Mouse (Mus musculus) left cerebral cortex, postnatal 14 days (tissue): ENCODE measurements at regions not wholly inside any gene's neighbourhood (a gene's known extent, or its start where the extent isn't known, plus 50 kb on each side); places are given as distances from the start of the nearest gene placed in this dataset.
A peak's percentile ranks its signal among the peaks of the same experiment; 100 is the strongest.

Experiments used
- DNase-seq, 2 experiments: peaks; one replicate each; pipeline ENCODE4 v3.0.0; 2021 to 2022; ENCODE audit warnings: low spot score in 2 of 2, mixed read lengths in 1 of 2
- intact Hi-C: fragments of 180-260 bp; cut with DNase I; formaldehyde crosslinking; loops from one replicate; pipeline ENCODE4 v1.15.1; 2025

- no peak for DNase-seq
- intact Hi-C loops = no loop called here
Measured at GRCm38 (mm10) chr4:12642525-12642928, 470.7 kb upstream of the Fam92a start.

GRCm38 (mm10) chr4:12629375-12629821, 457.6 kb upstream of the Fam92a start:
- no peak for DNase-seq
- intact Hi-C loops = no loop called here

- intact Hi-C loops = no loop called here
- no peak for DNase-seq
Measured at GRCm38 (mm10) chr4:12628702-12629374, 457.0 kb upstream of the Fam92a start.

- intact Hi-C loops = no loop called here
- no peak for DNase-seq
Measured at GRCm38 (mm10) chr4:12627158-12627871, 455.5 kb upstream of the Fam92a start.

GRCm38 (mm10) chr4:12620756-12621270, 449.0 kb upstream of the Fam92a start:
- no peak for DNase-seq
- intact Hi-C loops = no loop called here

- no peak for DNase-seq
- intact Hi-C loops = no loop called here
Measured at GRCm38 (mm10) chr4:12620059-12620755, 448.4 kb upstream of the Fam92a start.

- DNase-seq = no peak
- intact Hi-C loops = no loop called here
Measured at GRCm38 (mm10) chr4:12616665-12617064, 444.9 kb upstream of the Fam92a start.

GRCm38 (mm10) chr4:12611511-12611910, 439.7 kb upstream of the Fam92a start:
- DNase-seq = no peak
- intact Hi-C loops = no loop called here

- no peak for DNase-seq
- intact Hi-C loops = no loop called here
Measured at GRCm38 (mm10) chr4:12601165-12601919, 429.5 kb upstream of the Fam92a start.

GRCm38 (mm10) chr4:12595801-12596515, 424.1 kb upstream of the Fam92a start:
- DNase-seq = peak; percentile 17 to 19

GRCm38 (mm10) chr4:12592973-12593372, 421.2 kb upstream of the Fam92a start:
- intact Hi-C loops = no loop called here
- DNase-seq = no peak

More at GRCm38 (mm10) chr4:12595801-12596515, 424.1 kb upstream of the Fam92a start:
- intact Hi-C loops = no loop called here

GRCm38 (mm10) chr4:12578102-12578501, 406.3 kb upstream of the Fam92a start:
- DNase-seq = no peak
- intact Hi-C loops = no loop called here

- intact Hi-C loops = no loop called here
- no peak for DNase-seq
Measured at GRCm38 (mm10) chr4:12571881-12572280, 400.1 kb upstream of the Fam92a start.

- intact Hi-C loops = no loop called here
- DNase-seq = no peak
Measured at GRCm38 (mm10) chr4:12570689-12571088, 398.9 kb upstream of the Fam92a start.

- DNase-seq = no peak
- intact Hi-C loops = no loop called here
Measured at GRCm38 (mm10) chr4:12567643-12568042, 395.8 kb upstream of the Fam92a start.

- intact Hi-C loops = no loop called here
- no peak for DNase-seq
Measured at GRCm38 (mm10) chr4:12563016-12563415, 391.2 kb upstream of the Fam92a start.

GRCm38 (mm10) chr4:12560546-12560945, 388.7 kb upstream of the Fam92a start:
- intact Hi-C loops = no loop called here
- DNase-seq = no peak

GRCm38 (mm10) chr4:12560015-12560414, 388.2 kb upstream of the Fam92a start:
- no peak for DNase-seq
- intact Hi-C loops = no loop called here

GRCm38 (mm10) chr4:12557105-12557504, 385.3 kb upstream of the Fam92a start:
- DNase-seq = no peak
- intact Hi-C loops = no loop called here
